Mouse (Mus musculus) kidney, postnatal 10 days (tissue): ENCODE results near the gene Mical3.

Experiments used
- DNase-seq: peaks from one replicate; pipeline ENCODE4 v3.0.0; 2021; ENCODE audit warnings: mixed read lengths

Gene Mical3

GRCm38 (mm10) chr6:120956259-120957161, 174.3 kb downstream of the Mical3 start:
- no peak for DNase-seq

GRCm38 (mm10) chr6:120955215-120955614, 175.6 kb downstream of the Mical3 start:
- DNase-seq: no peak

- DNase-seq: no peak
Observed at GRCm38 (mm10) chr6:120954241-120954640, 176.6 kb downstream of the Mical3 start.

- DNase-seq: no peak
Observed at GRCm38 (mm10) chr6:120952475-120952874, 178.3 kb downstream of the Mical3 start.

GRCm38 (mm10) chr6:120951311-120951710, 179.5 kb downstream of the Mical3 start:
- peak; percentile 51 for DNase-seq

GRCm38 (mm10) chr6:120945510-120945909, 185.3 kb downstream of the Mical3 start:
- no peak for DNase-seq

- no peak for DNase-seq
Observed at GRCm38 (mm10) chr6:120943964-120944363, 186.8 kb downstream of the Mical3 start.

- no peak for DNase-seq
Observed at GRCm38 (mm10) chr6:120943551-120943950, 187.2 kb downstream of the Mical3 start.

- DNase-seq: no peak
Observed at GRCm38 (mm10) chr6:120943079-120943478, 187.7 kb downstream of the Mical3 start.

- DNase-seq: no peak
Observed at GRCm38 (mm10) chr6:120941575-120941974, 189.2 kb downstream of the Mical3 start.

GRCm38 (mm10) chr6:120941084-120941481, 189.7 kb downstream of the Mical3 start:
- DNase-seq: no peak

GRCm38 (mm10) chr6:120940446-120941083, 190.2 kb downstream of the Mical3 start:
- DNase-seq: no peak

- no peak for DNase-seq
Observed at GRCm38 (mm10) chr6:120939783-120940182, 191.0 kb downstream of the Mical3 start.

GRCm38 (mm10) chr6:120938763-120939450, 191.9 kb downstream of the Mical3 start:
- no peak for DNase-seq

- no peak for DNase-seq
Observed at GRCm38 (mm10) chr6:120937999-120938608, 192.7 kb downstream of the Mical3 start.

- no peak for DNase-seq
Observed at GRCm38 (mm10) chr6:120937104-120937617, 193.6 kb downstream of the Mical3 start.

GRCm38 (mm10) chr6:120934176-120934575, 196.6 kb downstream of the Mical3 start:
- DNase-seq: no peak

- DNase-seq: no peak
Observed at GRCm38 (mm10) chr6:120933670-120934069, 197.1 kb downstream of the Mical3 start.

- DNase-seq: no peak
Observed at GRCm38 (mm10) chr6:120932597-120932996, 198.2 kb downstream of the Mical3 start.

- DNase-seq: no peak
Observed at GRCm38 (mm10) chr6:120930450-120931306, 200.1 kb downstream of the Mical3 start.

- DNase-seq: no peak
Observed at GRCm38 (mm10) chr6:120929421-120929820, 201.4 kb downstream of the Mical3 start.

- DNase-seq: peak; percentile 78
Observed at GRCm38 (mm10) chr6:120927765-120928164, 203.0 kb downstream of the Mical3 start.
